Mouse (Mus musculus): ENCODE results near the gene Ptchd1. TPM values are rescaled to one million over a fixed set of nuclear protein-coding genes. Genes with fewer than 3 reads are reported as not detected.

The Ptchd1 gene
- polyA plus RNA-seq, 1 experiment = not detected

DNA sequence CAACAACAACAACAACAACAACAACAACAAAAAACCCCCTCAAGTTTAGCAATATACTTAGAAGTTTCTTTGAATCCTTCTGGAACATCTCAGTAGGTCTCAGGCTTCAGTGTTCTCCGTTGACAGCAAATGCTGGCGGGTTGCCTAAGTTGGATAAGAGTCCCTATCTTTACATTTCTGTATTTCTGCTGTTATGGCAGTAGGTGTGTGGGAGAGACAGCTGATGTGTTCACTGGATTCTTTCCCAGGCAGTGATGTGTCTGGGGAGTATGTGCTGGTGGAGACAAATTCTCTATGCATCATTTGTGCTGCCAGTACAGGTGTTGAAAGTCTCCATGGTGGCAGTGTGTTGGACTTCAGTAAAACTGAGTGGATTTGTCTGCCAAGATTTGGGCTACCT is 22.4 kb downstream of the Ptchd1 start:
- TF ChIP-seq TAL1 (IDR thresholded peaks at IDR 0.05; ENCODE audit: low read length) = no peak
- no peak for TF ChIP-seq GATA1 (IDR thresholded peaks at IDR 0.05; ENCODE audit: low read length)
- Histone ChIP-seq H3K27me3 (ENCODE audit: control insufficient read depth) (no peaks in the 10 kb centered on the region), H3K4me1 (ENCODE audit: control insufficient read depth) (no peaks in the 10 kb centered on the region), H3K36me3 (ENCODE audit: control insufficient read depth) (no peaks in the 10 kb centered on the region), H3K9me3 (ENCODE audit: control insufficient read depth, low read length) (no peaks in the 10 kb centered on the region), H3K4me3 (replicated peaks) (no peak overlapping the region)

- TF ChIP-seq TAL1 (IDR thresholded peaks at IDR 0.05; ENCODE audit: low read length) = no peak
- no peak for TF ChIP-seq GATA1 (IDR thresholded peaks at IDR 0.05; ENCODE audit: low read length)
- Histone ChIP-seq H3K27me3 (ENCODE audit: control insufficient read depth) (no peaks in the 10 kb centered on the region), H3K4me3 (replicated peaks) (no peak overlapping the region), H3K36me3 (ENCODE audit: control insufficient read depth) (no peaks in the 10 kb centered on the region), H3K9me3 (ENCODE audit: control insufficient read depth, low read length) (no peaks in the 10 kb centered on the region), H3K4me1 (ENCODE audit: control insufficient read depth) (no peaks in the 10 kb centered on the region)
These were observed 27.2 kb downstream of the Ptchd1 start for GRCm38 (mm10) chrX:155596390-155596789.

DNA sequence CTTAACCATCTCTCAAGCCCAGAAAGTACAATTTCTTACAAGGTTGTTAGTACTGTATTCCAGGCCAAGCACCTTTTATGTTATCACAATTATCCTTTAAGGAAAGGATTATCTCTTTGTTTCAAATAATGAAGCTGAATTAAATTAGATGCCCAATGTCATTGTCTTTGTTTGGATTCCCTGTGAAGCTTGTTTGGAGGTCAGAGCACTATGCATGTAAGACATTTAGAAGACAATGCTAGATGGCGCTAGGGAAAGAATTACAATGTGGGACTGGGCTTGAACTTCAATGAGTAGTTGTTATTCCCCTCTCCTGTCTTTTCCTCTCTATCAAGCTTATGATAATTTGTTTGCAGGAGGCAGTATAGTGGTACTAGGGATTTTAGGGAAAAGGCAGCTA is 28.9 kb downstream of the Ptchd1 start:
- no peaks in the 10 kb centered on the region for H3K9me3 ChIP-seq (ENCODE audit: control insufficient read depth, low read length)
- no peaks in the 10 kb centered on the region for H3K36me3 ChIP-seq (ENCODE audit: control insufficient read depth)
- TF ChIP-seq GATA1 (IDR thresholded peaks at IDR 0.05; ENCODE audit: low read length) (no peak), TAL1 (IDR thresholded peaks at IDR 0.05; ENCODE audit: low read length) (no peak)
- no peak overlapping the region for H3K4me3 ChIP-seq (replicated peaks)
- no peaks in the 10 kb centered on the region for H3K4me1 ChIP-seq (ENCODE audit: control insufficient read depth)
- H3K27me3 ChIP-seq (ENCODE audit: control insufficient read depth) = no peaks in the 10 kb centered on the region

DNA sequence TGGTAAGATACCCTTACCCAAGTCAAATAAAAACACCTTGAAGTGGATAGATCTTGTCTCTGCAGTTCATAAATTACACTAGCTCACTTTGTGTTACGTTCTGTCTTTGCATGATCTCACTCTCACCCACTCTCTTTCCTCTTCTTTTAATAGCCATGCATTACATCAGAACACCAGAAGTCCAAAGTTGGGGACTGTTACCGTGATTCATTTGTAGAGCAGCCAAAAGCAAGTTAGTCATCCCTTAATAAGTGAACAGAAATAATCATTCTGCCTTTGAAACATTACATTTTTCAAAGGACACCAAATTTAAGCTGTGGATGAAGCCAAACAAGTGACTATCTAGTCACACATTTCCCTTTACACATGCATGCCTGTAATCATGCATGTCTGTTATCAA is 31.1 kb downstream of the Ptchd1 start:
- no peaks in the 10 kb centered on the region for H3K27me3 ChIP-seq (ENCODE audit: control insufficient read depth)
- H3K4me1 ChIP-seq (ENCODE audit: control insufficient read depth) = no peaks in the 10 kb centered on the region
- H3K4me3 ChIP-seq (replicated peaks) = no peak overlapping the region
- TF ChIP-seq TAL1 (IDR thresholded peaks at IDR 0.05; ENCODE audit: low read length) (no peak), GATA1 (IDR thresholded peaks at IDR 0.05; ENCODE audit: low read length) (no peak)
- H3K36me3 ChIP-seq (ENCODE audit: control insufficient read depth) = no peaks in the 10 kb centered on the region
- no peaks in the 10 kb centered on the region for H3K9me3 ChIP-seq (ENCODE audit: control insufficient read depth, low read length)

GRCm38 (mm10) chrX:155591490-155591889 is 32.1 kb downstream of the Ptchd1 start:
- no peaks in the 10 kb centered on the region for H3K27me3 ChIP-seq (ENCODE audit: control insufficient read depth)
- no peaks in the 10 kb centered on the region for H3K9me3 ChIP-seq (ENCODE audit: control insufficient read depth, low read length)
- no peak overlapping the region for H3K4me3 ChIP-seq (replicated peaks)
- no peaks in the 10 kb centered on the region for H3K36me3 ChIP-seq (ENCODE audit: control insufficient read depth)
- H3K4me1 ChIP-seq (ENCODE audit: control insufficient read depth) = no peaks in the 10 kb centered on the region
- TF ChIP-seq TAL1 (IDR thresholded peaks at IDR 0.05; ENCODE audit: low read length) = no peak
- no peak for TF ChIP-seq GATA1 (IDR thresholded peaks at IDR 0.05; ENCODE audit: low read length)

DNA sequence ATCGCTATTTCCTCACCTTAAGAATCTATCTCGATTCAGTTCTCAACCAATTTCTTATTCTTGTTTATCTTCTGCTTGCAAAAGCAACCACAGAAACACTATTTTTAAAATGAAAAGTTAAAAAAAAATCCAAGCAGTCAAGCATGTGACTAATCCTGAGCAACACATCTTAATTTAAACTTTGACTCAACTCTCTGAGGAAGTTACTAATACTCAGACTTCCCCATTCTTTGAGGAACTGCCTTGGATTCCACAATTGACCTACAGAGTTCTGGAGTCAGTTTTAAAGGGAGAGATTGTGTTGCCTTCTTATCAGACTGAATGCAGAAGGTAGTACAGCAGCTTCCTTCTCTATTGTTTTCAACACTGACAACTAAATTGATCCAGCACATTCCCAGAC is 39.0 kb downstream of the Ptchd1 start:
- Histone ChIP-seq H3K27me3 (ENCODE audit: control insufficient read depth) (no peaks in the 10 kb centered on the region), H3K4me1 (ENCODE audit: control insufficient read depth) (no peaks in the 10 kb centered on the region), H3K4me3 (replicated peaks) (no peak overlapping the region), H3K36me3 (ENCODE audit: control insufficient read depth) (no peaks in the 10 kb centered on the region), H3K9me3 (ENCODE audit: control insufficient read depth, low read length) (no peaks in the 10 kb centered on the region)
- TF ChIP-seq GATA1 (IDR thresholded peaks at IDR 0.05; ENCODE audit: low read length) (no peak), TAL1 (IDR thresholded peaks at IDR 0.05; ENCODE audit: low read length) (no peak)

DNA sequence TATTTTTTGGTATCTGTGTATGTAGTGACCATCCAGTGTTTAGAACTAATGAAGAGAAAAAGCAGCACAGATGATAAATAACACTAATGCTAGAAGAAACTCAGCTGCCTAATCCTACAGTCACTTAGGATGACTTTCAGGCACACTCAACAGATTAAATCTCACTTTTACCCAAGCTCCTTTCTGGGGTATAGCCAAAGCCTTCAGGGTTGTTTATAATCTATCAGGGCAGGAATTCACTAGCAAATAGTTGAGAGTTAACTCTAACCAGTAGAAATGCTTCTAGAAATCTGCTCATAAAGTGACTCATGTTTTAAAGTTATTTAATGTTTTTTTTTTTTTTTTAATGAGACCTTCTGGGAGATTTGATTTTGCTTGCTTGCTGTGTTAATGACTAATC is 43.8 kb downstream of the Ptchd1 start:
- Histone ChIP-seq H3K36me3 (ENCODE audit: control insufficient read depth) (no peaks in the 10 kb centered on the region), H3K4me1 (ENCODE audit: control insufficient read depth) (no peaks in the 10 kb centered on the region), H3K27me3 (ENCODE audit: control insufficient read depth) (no peaks in the 10 kb centered on the region), H3K9me3 (ENCODE audit: control insufficient read depth, low read length) (no peaks in the 10 kb centered on the region), H3K4me3 (replicated peaks) (no peak overlapping the region)
- TF ChIP-seq TAL1 (IDR thresholded peaks at IDR 0.05; ENCODE audit: low read length) (no peak), GATA1 (IDR thresholded peaks at IDR 0.05; ENCODE audit: low read length) (no peak)

DNA sequence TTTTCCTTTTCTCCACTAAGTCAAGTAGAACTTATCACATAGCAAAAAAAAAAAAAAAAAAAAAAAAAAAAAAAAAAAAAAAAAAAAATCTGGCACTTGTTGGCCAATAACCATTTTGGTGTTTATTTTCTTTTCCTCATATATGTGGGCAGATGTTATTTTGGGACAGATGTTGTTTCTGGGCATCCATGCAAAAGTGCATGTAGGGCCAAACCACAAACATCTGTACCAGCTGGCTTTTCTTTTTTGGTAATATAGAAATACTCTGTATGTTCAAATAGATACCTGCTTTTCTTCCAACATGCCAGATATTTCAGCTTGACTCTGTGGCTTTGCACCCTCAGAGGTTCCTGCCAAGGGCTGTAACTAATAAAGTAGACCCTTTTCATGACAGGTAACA is 51.2 kb downstream of the Ptchd1 start:
- no peak overlapping the region for H3K4me3 ChIP-seq (replicated peaks)
- no peaks in the 10 kb centered on the region for H3K4me1 ChIP-seq (ENCODE audit: control insufficient read depth)
- TF ChIP-seq TAL1 (IDR thresholded peaks at IDR 0.05; ENCODE audit: low read length) (no peak), GATA1 (IDR thresholded peaks at IDR 0.05; ENCODE audit: low read length) (no peak)
- no peaks in the 10 kb centered on the region for H3K9me3 ChIP-seq (ENCODE audit: control insufficient read depth, low read length)
- H3K27me3 ChIP-seq (ENCODE audit: control insufficient read depth) = no peaks in the 10 kb centered on the region
- no peaks in the 10 kb centered on the region for H3K36me3 ChIP-seq (ENCODE audit: control insufficient read depth)

- no peak overlapping the region for H3K4me3 ChIP-seq (replicated peaks)
- H3K4me1 ChIP-seq (ENCODE audit: control insufficient read depth) = no peaks in the 10 kb centered on the region
- TF ChIP-seq TAL1 (IDR thresholded peaks at IDR 0.05; ENCODE audit: low read length) (no peak), GATA1 (IDR thresholded peaks at IDR 0.05; ENCODE audit: low read length) (no peak)
- no peaks in the 10 kb centered on the region for H3K36me3 ChIP-seq (ENCODE audit: control insufficient read depth)
- no peaks in the 10 kb centered on the region for H3K27me3 ChIP-seq (ENCODE audit: control insufficient read depth)
- H3K9me3 ChIP-seq (ENCODE audit: control insufficient read depth, low read length) = no peaks in the 10 kb centered on the region
These were observed 79.8 kb downstream of the Ptchd1 start for GRCm38 (mm10) chrX:155543780-155544179.

Other genes starting within 250 kb of the Ptchd1 start
- not detected in 2 replicates for gene Gm15155, start 927 bp upstream of the Ptchd1 start, polyA plus RNA-seq (2012)